Mouse (Mus musculus): ENCODE measurements at regions not wholly inside any gene's neighbourhood (a gene's known extent, or its start where the extent isn't known, plus 50 kb on each side); places are given as distances from the start of the nearest gene placed in this dataset.
A peak's percentile ranks its signal among the peaks of the same experiment; 100 is the strongest.

- TF ChIP-seq GATA1 (IDR thresholded peaks at IDR 0.05; ENCODE audit: borderline replicate concordance, low read length), result no peak
- no peak for TF ChIP-seq FLI1 (IDR thresholded peaks at IDR 0.05; ENCODE audit: low read length)
- Histone ChIP-seq H3K36me3 (replicated peaks; ENCODE audit: low read length) (no peaks in the 10 kb centered on the region), H3K27me3 (replicated peaks) (no peaks in the 10 kb centered on the region), H3K4me3 (replicated peaks) (no peak overlapping the region), H3K9me3 (no peaks in the 10 kb centered on the region; the same call in 1 of the 2 replicates), H3K4me1 (peaks cover 7% of the 10 kb centered on the region)
Measured at GRCm38 (mm10) chr19:21154162-21154561, 117.9 kb upstream of the Zfand5 start.

DNA sequence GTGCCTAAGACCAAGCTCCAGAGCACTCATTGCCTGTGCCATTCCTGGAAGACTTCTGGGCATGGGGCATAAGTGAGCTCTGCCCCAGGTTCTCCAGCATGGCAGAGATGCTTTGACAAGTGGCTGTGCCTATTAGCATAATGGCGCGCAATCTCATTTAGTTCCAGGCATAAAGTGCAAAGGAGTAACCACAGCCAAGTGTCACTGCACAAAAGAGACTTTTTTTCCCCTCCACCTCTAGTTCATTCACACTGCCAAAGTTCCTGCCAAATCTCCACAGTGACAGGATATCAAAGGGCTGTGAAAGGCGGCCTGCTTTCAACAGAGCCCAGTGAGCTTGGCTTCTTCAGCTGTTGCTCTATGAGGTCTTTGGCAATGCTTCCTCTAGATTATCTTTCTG is 120.1 kb upstream of the Zfand5 start:
- Histone ChIP-seq H3K4me3 (replicated peaks) (no peak overlapping the region), H3K36me3 (replicated peaks; ENCODE audit: low read length) (no peaks in the 10 kb centered on the region), H3K9me3 (no peaks in the 10 kb centered on the region; the same call in 1 of the 2 replicates), H3K27me3 (replicated peaks) (no peaks in the 10 kb centered on the region), H3K4me1 (peaks cover 14% of the 10 kb centered on the region)
- TF ChIP-seq GATA1 (IDR thresholded peaks at IDR 0.05; ENCODE audit: borderline replicate concordance, low read length) (no peak), FLI1 (IDR thresholded peaks at IDR 0.05; ENCODE audit: low read length) (no peak)

DNA sequence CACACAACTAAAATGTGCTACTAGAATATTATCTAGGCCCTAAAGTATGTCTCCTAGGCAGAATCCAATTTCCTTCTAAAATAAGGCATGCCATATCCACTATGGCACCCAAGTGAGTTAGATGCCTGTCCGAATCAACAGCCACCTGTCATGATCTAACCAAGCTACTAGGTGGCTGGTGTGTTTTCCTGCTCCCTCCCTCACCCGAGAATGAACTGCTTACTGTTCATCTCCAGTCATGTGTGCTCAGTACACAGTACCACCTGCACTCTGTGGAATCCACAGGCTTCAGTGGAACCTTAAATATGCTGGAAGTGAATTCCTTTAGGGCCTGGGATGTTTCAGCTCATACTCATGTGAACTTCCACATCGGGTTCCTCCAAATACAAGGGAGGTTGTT is 121.2 kb upstream of the Zfand5 start:
- Histone ChIP-seq H3K4me1 (peaks cover 14% of the 10 kb centered on the region), H3K27me3 (replicated peaks) (no peaks in the 10 kb centered on the region), H3K9me3 (no peaks in the 10 kb centered on the region; the same call in 1 of the 2 replicates), H3K4me3 (replicated peaks) (no peak overlapping the region), H3K36me3 (replicated peaks; ENCODE audit: low read length) (no peaks in the 10 kb centered on the region)
- TF ChIP-seq GATA1 (IDR thresholded peaks at IDR 0.05; ENCODE audit: borderline replicate concordance, low read length) (no peak), FLI1 (IDR thresholded peaks at IDR 0.05; ENCODE audit: low read length) (no peak)

DNA sequence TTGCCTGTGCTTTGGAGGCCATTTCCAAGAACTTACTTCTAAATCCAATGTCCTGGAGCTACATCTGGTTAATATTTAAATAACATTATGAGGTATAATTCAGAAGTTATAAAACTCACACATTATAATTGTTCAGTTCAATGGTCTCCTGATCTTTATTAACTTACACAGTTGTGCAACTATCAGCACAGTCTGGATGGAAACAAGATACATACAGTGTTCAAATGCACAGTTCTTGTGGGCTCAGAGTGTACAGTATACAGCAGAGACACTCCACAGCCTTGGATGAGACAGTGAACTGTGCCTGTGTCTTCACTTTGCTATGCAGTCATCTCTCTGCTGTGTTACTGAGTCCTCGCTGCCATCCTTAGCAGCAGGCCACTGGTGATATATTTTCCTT is 121.8 kb upstream of the Zfand5 start:
- TF ChIP-seq FLI1 (IDR thresholded peaks at IDR 0.05; ENCODE audit: low read length) (no peak), GATA1 (IDR thresholded peaks at IDR 0.05; ENCODE audit: borderline replicate concordance, low read length) (no peak)
- Histone ChIP-seq H3K36me3 (replicated peaks; ENCODE audit: low read length) (no peaks in the 10 kb centered on the region), H3K9me3 (no peaks in the 10 kb centered on the region), H3K4me3 (replicated peaks) (no peak overlapping the region), H3K4me1 (peaks cover 17% of the 10 kb centered on the region), H3K27me3 (replicated peaks) (no peaks in the 10 kb centered on the region)

DNA sequence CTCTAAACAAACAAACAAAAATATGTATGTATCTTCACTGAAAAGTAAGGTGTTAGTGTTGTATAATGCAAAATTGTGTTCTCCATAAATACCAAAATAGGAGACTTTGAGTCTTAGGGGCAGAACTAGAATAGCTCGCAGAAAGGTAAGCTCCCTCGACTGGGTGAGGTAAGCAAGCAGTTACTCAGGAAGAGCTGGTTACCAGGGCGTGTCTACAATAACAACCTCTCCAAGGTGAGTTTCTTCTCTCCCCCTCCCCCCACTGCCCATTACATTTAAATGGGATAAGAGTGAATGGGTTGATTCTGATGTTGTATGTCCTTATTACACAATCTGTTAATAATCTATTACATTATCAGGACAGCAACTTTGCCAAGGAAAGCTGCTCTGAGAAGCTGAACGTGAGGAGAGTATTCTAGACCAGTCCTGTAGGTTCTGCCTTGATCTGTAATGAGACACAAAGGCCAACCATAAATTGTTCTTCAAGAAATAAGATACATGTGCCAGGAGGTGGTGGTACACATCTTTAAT is 125.2 kb upstream of the Zfand5 start:
- TF ChIP-seq FLI1 (IDR thresholded peaks at IDR 0.05; ENCODE audit: low read length) (no peak), GATA1 (IDR thresholded peaks at IDR 0.05; ENCODE audit: borderline replicate concordance, low read length) (no peak)
- H3K27me3 ChIP-seq (replicated peaks), result no peaks in the 10 kb centered on the region
- H3K36me3 ChIP-seq (replicated peaks; ENCODE audit: low read length), result no peaks in the 10 kb centered on the region
- H3K4me1 ChIP-seq, result peaks cover 36% of the 10 kb centered on the region
- H3K9me3 ChIP-seq, result no peaks in the 10 kb centered on the region
- H3K4me3 ChIP-seq (replicated peaks), result no peak overlapping the region

DNA sequence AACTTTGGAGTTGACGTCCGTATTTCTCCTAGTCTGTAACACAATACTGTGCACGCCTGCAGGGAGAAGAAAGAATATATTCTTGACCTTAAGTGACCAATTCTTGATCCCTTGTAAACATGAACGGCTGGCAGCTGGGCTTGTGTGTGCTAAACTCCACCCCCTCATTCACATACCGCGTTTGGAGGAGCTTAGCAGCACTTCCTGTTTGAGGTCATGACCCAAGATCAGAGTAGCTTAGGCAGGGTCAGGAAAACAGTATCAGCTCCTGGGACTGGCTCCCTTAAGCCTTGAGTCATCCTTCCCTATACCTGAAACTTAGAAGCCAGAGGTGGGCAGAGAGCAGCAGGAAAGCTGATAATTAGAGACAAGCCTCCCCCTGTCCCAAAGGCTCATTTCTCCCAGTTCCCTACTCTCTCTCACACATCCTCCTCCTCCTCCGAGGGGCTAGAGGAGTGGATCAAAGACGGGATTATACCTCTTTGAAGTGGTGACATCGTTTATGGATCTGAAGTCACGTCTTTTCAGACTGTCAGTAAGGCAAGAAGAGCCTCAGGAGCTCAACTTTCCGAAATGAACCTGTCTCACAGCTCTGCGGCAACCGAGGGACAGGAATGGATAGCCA is 127.3 kb upstream of the Zfand5 start:
- no peak for TF ChIP-seq FLI1 (IDR thresholded peaks at IDR 0.05; ENCODE audit: low read length)
- no peak for TF ChIP-seq GATA1 (IDR thresholded peaks at IDR 0.05; ENCODE audit: borderline replicate concordance, low read length)
- Histone ChIP-seq H3K9me3 (no peaks in the 10 kb centered on the region), H3K4me3 (replicated peaks) (peak overlapping the region; percentile 84), H3K4me1 (peaks cover 45% of the 10 kb centered on the region), H3K27me3 (replicated peaks) (no peaks in the 10 kb centered on the region), H3K36me3 (replicated peaks; ENCODE audit: low read length) (no peaks in the 10 kb centered on the region)

DNA sequence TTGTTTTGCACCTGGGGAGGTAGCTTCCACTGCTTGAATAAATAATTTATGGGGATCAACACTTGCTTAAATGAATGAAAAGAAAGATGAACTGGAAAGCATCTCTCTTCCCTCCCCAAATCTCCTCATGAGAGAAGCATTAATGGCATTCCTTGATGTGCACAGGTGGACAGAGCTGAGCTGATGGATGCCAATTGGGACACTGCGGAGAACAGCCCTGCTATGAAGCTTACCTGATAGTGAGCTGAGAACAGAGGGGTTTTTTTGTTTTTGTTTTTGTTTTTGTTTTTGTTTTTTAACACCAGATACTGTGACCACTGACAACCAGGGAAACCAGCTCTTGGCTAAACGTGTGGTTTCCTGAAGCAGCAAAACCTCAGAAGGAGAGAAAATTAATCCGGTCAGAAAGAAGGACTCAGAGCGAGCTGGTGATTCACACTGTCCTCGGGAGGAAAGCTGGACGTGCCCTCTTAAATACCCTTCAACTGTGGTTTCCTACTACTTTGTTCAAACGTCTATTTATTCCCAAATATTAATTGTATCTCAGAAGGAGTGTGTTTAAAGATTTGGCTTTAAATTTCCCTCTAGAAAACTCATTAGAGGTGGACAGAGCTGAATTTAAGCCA is 128.0 kb upstream of the Zfand5 start:
- H3K4me1 ChIP-seq, result peaks cover 45% of the 10 kb centered on the region
- no peaks in the 10 kb centered on the region for H3K36me3 ChIP-seq (replicated peaks; ENCODE audit: low read length)
- no peaks in the 10 kb centered on the region for H3K9me3 ChIP-seq
- H3K27me3 ChIP-seq (replicated peaks), result no peaks in the 10 kb centered on the region
- TF ChIP-seq GATA1 (IDR thresholded peaks at IDR 0.05; ENCODE audit: borderline replicate concordance, low read length) (no peak), FLI1 (IDR thresholded peaks at IDR 0.05; ENCODE audit: low read length) (no peak)
- peak overlapping the region; percentile 84 for H3K4me3 ChIP-seq (replicated peaks)

DNA sequence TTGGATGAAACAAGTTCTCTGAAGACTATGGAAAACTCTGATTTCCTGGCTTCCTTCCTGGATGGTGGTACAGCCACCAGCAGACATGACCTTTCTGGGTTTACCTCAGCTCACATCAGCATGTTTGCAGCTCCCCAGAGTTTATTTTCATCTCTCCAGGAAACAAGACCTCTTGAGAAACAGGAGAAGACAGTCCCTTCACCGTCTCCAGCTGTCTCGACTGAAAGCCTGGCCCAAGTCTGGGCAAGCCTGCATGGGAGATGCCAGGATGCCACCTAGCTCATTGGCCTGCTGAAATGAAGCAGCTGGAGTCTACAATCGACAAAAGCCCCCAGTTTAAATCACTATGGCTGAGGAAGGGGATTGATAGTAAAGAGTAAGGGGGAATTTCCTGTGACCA is 131.6 kb upstream of the Zfand5 start:
- Histone ChIP-seq H3K9me3 (no peaks in the 10 kb centered on the region), H3K36me3 (replicated peaks; ENCODE audit: low read length) (no peaks in the 10 kb centered on the region), H3K4me1 (peaks cover 52% of the 10 kb centered on the region), H3K4me3 (replicated peaks) (no peak overlapping the region), H3K27me3 (replicated peaks) (no peaks in the 10 kb centered on the region)
- no peak for TF ChIP-seq FLI1 (IDR thresholded peaks at IDR 0.05; ENCODE audit: low read length)
- TF ChIP-seq GATA1 (IDR thresholded peaks at IDR 0.05; ENCODE audit: borderline replicate concordance, low read length), result no peak

DNA sequence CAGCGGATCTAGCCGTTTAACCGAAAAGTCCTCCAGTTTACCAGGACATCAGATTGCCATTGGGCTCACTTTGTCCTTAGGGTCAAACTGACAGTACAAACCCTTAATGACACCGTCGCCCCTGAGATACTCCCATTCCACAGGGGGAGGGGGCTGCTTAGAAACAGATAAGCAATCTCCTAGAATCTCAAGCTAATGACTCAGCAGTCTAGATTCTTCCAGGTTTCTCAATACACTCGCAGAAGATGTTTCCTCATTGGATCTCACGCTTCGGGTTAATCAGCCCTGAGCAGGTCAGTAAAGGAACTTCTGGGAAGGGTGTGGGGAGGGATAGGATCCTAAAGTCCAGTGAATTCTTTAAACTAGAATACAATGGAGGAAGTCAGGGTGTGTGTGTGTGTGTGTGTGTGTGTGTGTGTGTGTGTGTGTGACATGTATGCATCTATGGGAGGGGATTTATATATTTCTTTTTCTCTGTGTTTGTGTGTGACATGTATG is 133.0 kb upstream of the Zfand5 start:
- TF ChIP-seq FLI1 (IDR thresholded peaks at IDR 0.05; ENCODE audit: low read length) (no peak), GATA1 (IDR thresholded peaks at IDR 0.05; ENCODE audit: borderline replicate concordance, low read length) (no peak)
- H3K27me3 ChIP-seq (replicated peaks), result no peaks in the 10 kb centered on the region
- no peak overlapping the region for H3K4me3 ChIP-seq (replicated peaks)
- peaks cover 44% of the 10 kb centered on the region for H3K4me1 ChIP-seq
- H3K36me3 ChIP-seq (replicated peaks; ENCODE audit: low read length), result no peaks in the 10 kb centered on the region
- H3K9me3 ChIP-seq, result no peaks in the 10 kb centered on the region

DNA sequence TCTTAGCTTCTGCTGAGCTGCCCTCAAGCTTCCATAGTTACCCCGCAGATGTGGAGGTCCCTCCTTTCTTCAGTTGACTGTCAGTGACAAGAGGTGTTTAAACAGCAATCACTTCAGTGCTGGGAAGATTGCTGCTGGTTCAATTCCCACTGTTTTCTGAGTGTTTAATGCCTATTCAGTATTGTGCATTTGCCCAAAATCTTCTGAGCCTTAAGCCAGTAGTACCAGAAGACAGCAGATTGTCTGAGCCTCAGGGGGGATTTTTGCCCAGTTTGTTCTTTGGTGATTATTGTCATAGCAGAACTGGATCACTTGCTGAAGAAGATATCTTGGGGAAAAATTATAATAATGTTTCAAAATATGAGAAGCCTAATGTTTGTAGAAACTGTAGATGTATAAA is 135.3 kb upstream of the Zfand5 start:
- no peak overlapping the region for H3K4me3 ChIP-seq (replicated peaks)
- H3K9me3 ChIP-seq, result no peaks in the 10 kb centered on the region
- no peak for TF ChIP-seq GATA1 (IDR thresholded peaks at IDR 0.05; ENCODE audit: borderline replicate concordance, low read length)
- no peak for TF ChIP-seq FLI1 (IDR thresholded peaks at IDR 0.05; ENCODE audit: low read length)
- no peaks in the 10 kb centered on the region for H3K36me3 ChIP-seq (replicated peaks; ENCODE audit: low read length)
- H3K4me1 ChIP-seq, result peaks cover 35% of the 10 kb centered on the region
- no peaks in the 10 kb centered on the region for H3K27me3 ChIP-seq (replicated peaks)
